ENCODE assay signal across 25 mouse cellular contexts in genomic region chr9:34740814-34741213, GRCm38 (mm10).
DNase-seq lines count a peak whose midpoint lies in the region; ATAC-seq and TF ChIP-seq lines count a peak whose summit lies in the region.
"Had no signal": no experiment of that assay in that cellular context is flagged by ENCODE, and none has a peak within 500 bp of the region (broad histone marks: within the 10 kb centered on the region; RNA-seq: fewer than 3 reads in every experiment).

No protein-coding gene starts in this region.

- WGBS in cerebellum, adult 2 months: 35% methylated on average over 3 of the region's 3 CpGs

- TF ChIP-seq POLR2A in cerebellum, adult 2 months (IDR thresholded peaks at IDR 0.05; ENCODE audit: borderline replicate concordance, insufficient read depth, low read length): no peak

- ATAC-seq in frontal cortex, adult (ENCODE audit: low TSS enrichment): peak; percentile 90
- ATAC-seq: activated CD4-positive, CD25-positive, alpha-beta regulatory T cell, adult 4 months; CD4-positive, CD25-positive, alpha-beta regulatory T cell, adult 4 months; forebrain, embryonic 15.5 days; Patski had no signal

- peak; percentile 42 to 47 for DNase-seq in cerebellum, postnatal 10 days
- DNase-seq in cerebellum, adult 2 months: no peak
- no peak for DNase-seq in frontal cortex, postnatal 14 days (ENCODE audit: low spot score in 2 of 2)
- DNase-seq in right cerebral cortex, postnatal 10 days (ENCODE audit: low spot score in 2 of 2): peak; percentile 38 to 61
- no peak for DNase-seq in right cerebral cortex, postnatal 36 days (ENCODE audit: low spot score in 2 of 2)
- DNase-seq: adrenal gland, adult 8-10 months; adrenal gland, postnatal 14 days; adrenal gland, postnatal 36 days; B cell, adult 2 months; cerebellum, adult 11 months; cerebellum, adult 18-20 months; cerebellum, adult 9-10 months; cerebellum, postnatal 14 days; cerebellum, postnatal 36 days; embryo, embryonic 11 days had no signal

- no peak for TF ChIP-seq CTCF in cerebellum, adult 2 months (IDR thresholded peaks at IDR 0.05; ENCODE audit: borderline replicate concordance, insufficient read depth, low read depth, low read length)

- H3K27ac ChIP-seq in cerebellum, adult 2 months (ENCODE audit: insufficient read depth, low read length): no peak overlapping the region
- H3K27ac ChIP-seq: embryonic facial prominence, embryonic 13.5 days; embryonic facial prominence, embryonic 15.5 days; forebrain, embryonic 10.5 days; forebrain, embryonic 12.5 days; forebrain, embryonic 15.5 days had no signal

- no peak overlapping the region for H3K4me3 ChIP-seq in cerebellum, adult 2 months (replicated peaks; ENCODE audit: insufficient read depth, low read depth, low read length)
- H3K4me3 ChIP-seq: embryonic facial prominence, embryonic 13.5 days; embryonic facial prominence, embryonic 15.5 days; erythroblast, embryonic 14.5 days; forebrain, embryonic 10.5 days; forebrain, embryonic 12.5 days; forebrain, embryonic 15.5 days had no signal

- H3K27me3 ChIP-seq in cerebellum, adult 2 months (ENCODE audit: control insufficient read depth, insufficient read depth, low read length): no peaks in the 10 kb centered on the region
- H3K27me3 ChIP-seq: embryonic facial prominence, embryonic 13.5 days; embryonic facial prominence, embryonic 15.5 days; forebrain, embryonic 12.5 days; forebrain, embryonic 15.5 days; Patski had no signal

- H3K4me1 ChIP-seq in cerebellum, adult 2 months (ENCODE audit: control insufficient read depth, insufficient read depth, low read length): peaks cover 19% of the 10 kb centered on the region
- H3K4me1 ChIP-seq: embryonic facial prominence, embryonic 13.5 days; embryonic facial prominence, embryonic 15.5 days; forebrain, embryonic 12.5 days had no signal

Comparison
In these comparisons a context has a peak if more than half of its experiments do, and no peak if none do; other contexts are left out.
1. DNase-seq: peak in cerebellum, postnatal 10 days (2 of 2) and right cerebral cortex, postnatal 10 days (2 of 2); none in cerebellum, adult 2 months (0 of 2), frontal cortex, postnatal 14 days (0 of 2) and right cerebral cortex, postnatal 36 days (0 of 2).